Mouse (Mus musculus): ENCODE measurements around the gene Mindy4. TPM values are rescaled to one million over a fixed set of nuclear protein-coding genes. Genes with fewer than 3 reads are reported as not detected.

Mindy4 gene
- polyA plus RNA-seq, 1 experiment from 2014 or later: 24.8 TPM

DNA sequence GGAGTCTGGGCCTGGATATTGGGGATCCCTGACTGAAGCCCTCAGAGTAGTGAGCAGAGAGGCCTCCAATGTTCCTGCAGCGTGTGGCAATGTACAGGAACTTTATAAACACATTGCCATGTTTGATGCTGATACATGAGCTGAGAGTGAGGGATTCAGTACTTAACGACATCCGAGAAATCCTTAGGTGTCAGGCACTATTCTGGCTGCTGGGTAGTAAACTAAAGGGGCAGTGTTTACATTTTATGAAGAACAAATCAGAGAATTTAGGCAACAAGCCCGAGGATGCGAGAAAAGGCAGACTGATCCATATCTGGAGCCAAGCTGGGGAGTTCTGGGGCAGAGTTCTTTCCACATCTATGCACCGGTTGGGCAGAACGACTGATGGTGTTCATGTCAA, 152.4 kb downstream of the Mindy4 start:
- H3K4me3 ChIP-seq: no peak overlapping the region
- DNase-seq (ENCODE audit: extremely low spot score, low spot score): no peak
- WGBS: 88% methylated on average over 7 of the region's 7 CpGs
- H3K27ac ChIP-seq: no peak overlapping the region
- H3K27me3 ChIP-seq (ENCODE audit: poor library complexity, severe bottlenecking): no peaks in the 10 kb centered on the region
- no peaks in the 10 kb centered on the region for H3K36me3 ChIP-seq (replicated peaks)
- H3K9me3 ChIP-seq: no peaks in the 10 kb centered on the region
- peaks cover 13% of the 10 kb centered on the region for H3K4me1 ChIP-seq

DNA sequence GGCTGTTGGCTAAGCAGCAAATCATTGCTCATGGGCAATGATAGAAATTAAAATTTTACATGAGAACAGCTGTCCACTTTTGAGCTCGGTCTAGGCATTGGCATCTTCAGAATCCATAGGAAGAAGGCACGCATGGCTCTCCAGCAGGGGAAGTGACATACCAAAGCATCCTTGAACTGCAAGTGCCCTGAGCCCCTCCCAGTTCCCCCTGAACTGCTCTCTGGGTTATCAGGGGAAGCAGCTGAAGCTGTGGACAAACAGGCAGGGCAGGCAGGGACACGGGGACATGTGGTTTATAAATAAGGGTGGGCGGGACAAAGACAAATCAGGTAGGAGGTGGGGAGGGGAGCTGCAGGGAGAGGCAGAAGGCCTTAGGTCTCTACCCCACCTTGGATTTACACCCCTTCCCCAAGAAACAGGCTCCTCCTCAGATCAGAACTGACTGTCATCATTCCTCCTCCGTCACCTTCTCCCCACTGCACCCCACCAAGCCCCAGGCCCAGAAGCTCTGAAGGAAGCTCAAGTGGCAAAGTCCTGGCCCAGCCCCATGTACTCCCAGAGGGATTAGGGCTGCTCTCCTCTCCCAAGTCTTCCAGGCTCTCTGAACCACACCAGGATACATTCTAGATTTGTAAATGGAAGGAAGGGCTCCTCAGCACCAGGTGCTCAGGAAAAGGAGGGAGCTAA, 153.0 kb downstream of the Mindy4 start:
- H3K27me3 ChIP-seq (ENCODE audit: poor library complexity, severe bottlenecking): no peaks in the 10 kb centered on the region
- 69% methylated on average over 5 of the region's 5 CpGs for WGBS
- H3K4me3 ChIP-seq: no peak overlapping the region
- DNase-seq (ENCODE audit: extremely low spot score, low spot score): no peak
- no peak overlapping the region for H3K27ac ChIP-seq
- H3K4me1 ChIP-seq: peaks cover 13% of the 10 kb centered on the region
- H3K9me3 ChIP-seq: no peaks in the 10 kb centered on the region
- no peaks in the 10 kb centered on the region for H3K36me3 ChIP-seq (replicated peaks)

DNA sequence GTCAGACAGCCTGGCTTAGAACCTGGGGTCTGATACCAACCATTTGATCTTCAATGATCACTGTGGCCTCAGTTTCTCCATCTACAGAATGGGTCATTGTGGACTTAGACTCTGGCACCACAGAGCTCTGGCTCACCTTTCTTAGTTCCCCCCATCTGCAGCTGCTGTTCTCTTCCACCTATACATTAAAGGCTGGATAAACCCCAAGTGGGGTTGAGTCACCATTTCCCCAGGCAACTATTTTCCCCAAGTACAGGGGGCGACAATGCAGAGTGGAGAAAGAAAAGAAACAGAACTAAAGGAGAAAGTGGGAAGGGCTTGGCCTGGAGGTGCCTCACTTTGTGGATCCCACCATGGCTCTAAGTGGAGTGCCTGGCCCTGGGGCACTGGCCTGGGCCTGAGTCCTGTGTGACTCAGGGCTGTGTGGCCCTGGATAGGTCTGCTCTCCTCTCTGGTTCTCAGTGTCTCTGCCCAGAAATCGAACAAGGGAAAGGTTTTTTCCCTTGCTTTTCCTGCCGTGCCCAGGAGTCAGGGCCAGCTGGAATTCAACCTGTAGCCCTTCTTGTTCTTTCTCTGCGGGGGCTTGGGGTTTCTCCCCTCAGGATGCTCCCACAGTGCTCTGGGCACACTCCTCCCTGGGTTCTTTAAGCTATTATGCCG, 153.9 kb downstream of the Mindy4 start:
- 79% methylated on average over 5 of the region's 5 CpGs for WGBS
- no peak for DNase-seq (ENCODE audit: extremely low spot score, low spot score)
- H3K4me3 ChIP-seq: no peak overlapping the region
- H3K36me3 ChIP-seq (replicated peaks): no peaks in the 10 kb centered on the region
- H3K9me3 ChIP-seq: no peaks in the 10 kb centered on the region
- H3K27ac ChIP-seq: peak overlapping the region; percentile 51; the same call in 1 of the 2 replicates
- H3K4me1 ChIP-seq: peaks cover 13% of the 10 kb centered on the region
- no peaks in the 10 kb centered on the region for H3K27me3 ChIP-seq (ENCODE audit: poor library complexity, severe bottlenecking)

DNA sequence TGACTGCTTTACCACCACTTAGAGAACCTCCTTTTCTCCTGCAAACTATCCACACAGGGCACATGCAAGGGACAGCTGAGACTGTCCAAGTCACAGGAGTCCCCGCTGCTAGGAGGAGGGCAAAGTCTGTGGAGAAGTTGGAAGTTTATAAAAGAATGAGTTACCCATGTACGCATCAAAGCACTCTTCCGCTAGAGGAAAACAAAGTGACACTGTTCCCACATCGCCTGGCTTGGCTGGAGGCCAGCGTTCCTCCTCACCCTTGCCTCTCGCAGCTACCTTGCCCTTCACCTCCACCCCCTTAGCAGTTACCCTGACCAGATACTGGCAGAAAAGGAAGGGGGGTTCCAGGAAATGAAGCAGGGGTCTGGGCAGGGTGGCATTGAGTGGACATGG, 154.5 kb downstream of the Mindy4 start:
- 81% methylated on average over 6 of the region's 6 CpGs for WGBS
- H3K27me3 ChIP-seq (ENCODE audit: poor library complexity, severe bottlenecking): no peaks in the 10 kb centered on the region
- H3K9me3 ChIP-seq: no peaks in the 10 kb centered on the region
- peak overlapping the region; percentile 51; the same call in 1 of the 2 replicates for H3K27ac ChIP-seq
- peaks cover 13% of the 10 kb centered on the region for H3K4me1 ChIP-seq
- H3K36me3 ChIP-seq (replicated peaks): no peaks in the 10 kb centered on the region
- no peak overlapping the region for H3K4me3 ChIP-seq
- no peak for DNase-seq (ENCODE audit: extremely low spot score, low spot score)

DNA sequence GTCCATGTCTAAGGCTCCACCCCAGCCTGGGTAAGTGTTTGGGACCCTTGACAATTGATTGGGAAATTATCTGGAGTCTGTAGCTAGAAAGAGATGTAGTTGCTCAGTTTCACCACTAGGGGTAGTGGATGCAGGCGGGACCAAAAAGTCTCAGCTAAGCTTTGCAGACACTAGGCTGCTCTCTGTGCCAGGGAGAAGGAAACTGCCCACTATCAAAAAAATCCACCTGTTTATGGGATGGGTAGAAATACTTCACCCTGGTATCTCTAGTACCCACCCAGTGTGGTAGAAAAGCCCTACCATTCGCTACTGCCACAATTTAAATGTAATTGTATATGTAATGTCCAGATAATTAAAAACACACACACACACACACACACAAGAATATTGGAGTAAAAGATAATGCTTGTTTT, 155.6 kb downstream of the Mindy4 start:
- no peaks in the 10 kb centered on the region for H3K9me3 ChIP-seq
- WGBS: 31% methylated on average over 2 of the region's 2 CpGs
- H3K27me3 ChIP-seq (ENCODE audit: poor library complexity, severe bottlenecking): no peaks in the 10 kb centered on the region
- H3K4me3 ChIP-seq: no peak overlapping the region
- no peaks in the 10 kb centered on the region for H3K36me3 ChIP-seq (replicated peaks)
- H3K27ac ChIP-seq: no peak overlapping the region
- H3K4me1 ChIP-seq: peaks cover 13% of the 10 kb centered on the region
- peak; percentile 33 for DNase-seq (ENCODE audit: extremely low spot score, low spot score)

DNA sequence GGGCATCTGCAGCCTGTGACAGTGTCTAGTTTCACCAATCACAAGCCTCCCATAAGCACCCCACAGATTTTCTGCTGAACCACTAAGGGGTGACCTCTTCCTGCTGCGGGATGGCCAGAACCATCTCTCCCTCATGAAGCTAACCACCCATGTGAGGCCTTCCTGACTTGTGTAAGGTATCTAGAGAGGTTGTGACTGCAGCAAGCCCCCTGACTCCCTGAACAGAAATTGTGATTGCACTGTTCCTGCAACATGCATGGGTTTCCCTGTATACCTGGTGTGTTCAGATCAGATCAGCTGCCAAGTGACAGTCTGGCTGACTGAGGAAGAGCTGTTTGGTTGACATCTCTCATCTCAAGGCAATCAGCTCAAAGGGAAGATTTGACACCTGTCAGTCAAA, 159.5 kb downstream of the Mindy4 start:
- H3K27ac ChIP-seq: no peak overlapping the region
- peaks cover 3% of the 10 kb centered on the region for H3K4me1 ChIP-seq
- no peaks in the 10 kb centered on the region for H3K27me3 ChIP-seq (ENCODE audit: poor library complexity, severe bottlenecking)
- H3K9me3 ChIP-seq: no peaks in the 10 kb centered on the region
- 86% methylated on average over 1 of the region's 1 CpGs for WGBS
- H3K4me3 ChIP-seq: no peak overlapping the region
- no peaks in the 10 kb centered on the region for H3K36me3 ChIP-seq (replicated peaks)
- no peak for DNase-seq (ENCODE audit: extremely low spot score, low spot score)

DNA sequence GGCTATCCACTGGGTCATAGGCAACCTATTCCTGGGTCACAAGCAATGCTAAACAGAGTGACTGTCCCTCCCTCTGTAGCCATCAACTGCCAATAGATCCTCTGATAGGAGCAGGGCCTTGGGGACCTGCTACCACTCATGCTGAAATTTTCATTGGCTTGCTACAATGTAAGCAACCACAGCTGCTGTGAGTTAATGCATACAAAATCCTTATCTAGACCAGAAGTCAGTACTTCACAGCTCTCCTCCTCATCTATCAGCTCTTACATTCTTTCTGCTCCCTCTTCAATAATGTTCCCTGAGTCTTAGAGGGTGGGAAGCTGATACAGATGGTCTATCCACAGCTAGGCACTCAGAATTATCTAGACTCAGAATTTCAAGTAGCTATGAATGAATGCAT, 163.9 kb downstream of the Mindy4 start:
- Histone ChIP-seq H3K27me3 (ENCODE audit: poor library complexity, severe bottlenecking) (no peaks in the 10 kb centered on the region), H3K4me3 (no peak overlapping the region), H3K36me3 (replicated peaks) (no peaks in the 10 kb centered on the region), H3K4me1 (no peaks in the 10 kb centered on the region), H3K27ac (no peak overlapping the region), H3K9me3 (no peaks in the 10 kb centered on the region)
- no peak for DNase-seq (ENCODE audit: extremely low spot score, low spot score)

Small RNA genes within 50 kb of the gene (microRNA-seq; reads per million reads assigned to microRNA genes)
- gene Gm25458: not detected

Other genes with a start within 250 kb of the Mindy4 start
- gene Nod1, start 230.8 kb upstream of the Mindy4 start, polyA plus RNA-seq (2016; fragmentation: Nextera tagmentation; extraction: Ambion mirVana): 1.1 and 1.2 TPM in 2 replicates
- 8.9 and 10.5 TPM in 2 replicates for gene Ggct, start 210.4 kb upstream of the Mindy4 start, polyA plus RNA-seq (2016; fragmentation: Nextera tagmentation; extraction: Ambion mirVana)
- 231 and 234 TPM in 2 replicates for gene Gars, start 165.4 kb upstream of the Mindy4 start, polyA plus RNA-seq (2016; fragmentation: Nextera tagmentation; extraction: Ambion mirVana)
- 0.31 and 0.38 TPM in 2 replicates for gene Crhr2, start 70.4 kb upstream of the Mindy4 start, polyA plus RNA-seq (2016; fragmentation: Nextera tagmentation; extraction: Ambion mirVana)
- 8.3 and 11.8 TPM in 2 replicates for gene Inmt, start 28.3 kb upstream of the Mindy4 start, polyA plus RNA-seq (2016; fragmentation: Nextera tagmentation; extraction: Ambion mirVana)
- 0.65 and 0.93 TPM in 2 replicates for gene Aqp1, start 133.0 kb downstream of the Mindy4 start, polyA plus RNA-seq (2016; fragmentation: Nextera tagmentation; extraction: Ambion mirVana)
- gene Ghrhr, start 172.9 kb downstream of the Mindy4 start, polyA plus RNA-seq (2016; fragmentation: Nextera tagmentation; extraction: Ambion mirVana): not detected in 2 replicates
- 3.4 and 3.9 TPM in 2 replicates for gene Adcyap1r1, start 248.6 kb downstream of the Mindy4 start, polyA plus RNA-seq (2016; fragmentation: Nextera tagmentation; extraction: Ambion mirVana)

Data from forebrain, embryonic 10.5 days (tissue).